Mouse (Mus musculus) c-Kit-positive CD71-positive TER-119-negative erythroid progenitor cells, embryonic 14.5 days (primary cell): Measurements from ENCODE around the gene Nckipsd.

Experiments
- DNase-seq: peaks from one replicate; pipeline ENCODE4 v3.0.0-alpha.2; 2013; ENCODE audit warnings: low read depth

The Nckipsd gene

GRCm38 (mm10) chr9:108848419-108848818 is 40.3 kb downstream of the Nckipsd start:
- no peak for DNase-seq

GRCm38 (mm10) chr9:108852976-108853375 is 44.8 kb downstream of the Nckipsd start, which contains the start of gene Slc26a6:
Slc26a6 (plus strand) TSS chr9:108853283.
- DNase-seq: no peak

DNA sequence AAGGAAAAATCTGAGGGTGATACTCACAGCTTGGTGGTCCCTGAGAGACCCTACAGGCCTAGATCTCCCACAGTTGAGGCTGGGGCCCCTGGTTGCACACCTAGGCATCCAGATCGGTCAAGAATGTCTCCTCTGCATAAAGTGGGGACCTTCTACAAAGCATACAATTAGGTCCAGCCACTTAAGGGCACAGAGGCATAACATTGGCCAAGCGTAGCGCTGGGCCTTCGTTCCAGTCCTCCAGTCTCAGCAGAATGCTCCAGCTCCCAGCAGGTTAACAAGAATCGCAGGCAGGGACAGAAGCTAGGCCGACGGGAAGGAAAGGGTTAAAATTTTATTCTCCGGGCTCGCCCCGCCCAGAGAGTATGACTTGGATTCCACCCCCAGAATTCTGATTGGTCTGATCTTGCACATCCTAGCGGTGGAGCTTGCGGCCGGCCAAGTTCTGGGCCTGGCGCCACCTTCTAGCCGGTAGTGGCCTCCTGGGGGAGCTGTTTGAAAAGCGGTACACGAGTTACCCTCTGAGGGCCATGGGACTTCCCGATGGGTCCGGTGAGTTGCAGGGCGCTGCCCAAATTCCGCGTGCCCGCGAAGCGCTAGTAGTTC is 45.6 kb downstream of the Nckipsd start:
- peak; percentile 94 for DNase-seq

DNA sequence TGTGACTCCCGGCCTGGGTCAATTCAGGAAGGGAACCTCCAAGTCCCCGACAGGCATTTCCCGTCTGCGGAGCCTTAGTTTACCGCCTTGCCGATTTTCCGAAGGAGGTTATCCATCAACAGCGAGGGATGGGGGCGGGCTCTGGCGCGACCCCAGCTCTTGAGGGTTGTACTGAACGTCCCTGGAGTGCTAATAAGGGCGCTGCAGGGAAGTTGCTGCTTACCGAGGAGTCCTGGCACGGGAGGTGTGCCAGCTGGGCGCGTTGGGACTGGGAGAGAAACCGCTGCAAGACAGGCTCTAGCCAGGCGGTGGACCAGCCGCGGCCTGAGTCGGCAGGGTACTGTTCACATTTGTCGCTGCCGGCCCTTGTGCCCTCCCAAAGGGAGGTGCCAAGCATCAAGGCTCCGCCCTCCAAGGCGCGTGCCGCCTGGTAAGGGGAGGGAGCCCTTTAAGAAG is 46.1 kb downstream of the Nckipsd start:
- DNase-seq: peak; percentile 83

DNA sequence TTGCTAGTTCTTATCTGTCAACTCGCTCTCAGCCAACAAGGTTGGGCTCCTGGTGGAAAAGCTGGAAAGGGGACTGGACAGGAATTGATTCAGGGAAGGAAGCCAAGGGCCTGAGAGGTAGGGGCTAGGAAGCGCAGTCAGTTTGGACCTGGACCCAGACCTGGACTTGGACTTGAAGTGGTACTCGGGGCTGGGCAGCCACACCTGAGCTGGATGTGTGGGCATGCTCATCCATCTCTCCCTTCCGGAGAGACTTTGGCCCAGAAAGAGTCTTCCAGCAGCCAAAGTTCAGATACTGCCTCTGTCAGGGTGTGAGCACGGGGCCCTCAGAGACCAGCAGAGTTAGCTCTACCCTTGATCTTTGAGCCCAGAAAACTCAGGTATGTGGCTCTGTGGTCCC is 47.2 kb downstream of the Nckipsd start:
- no peak for DNase-seq

GRCm38 (mm10) chr9:108858792-108859527 is 50.8 kb downstream of the Nckipsd start:
- DNase-seq: no peak
